In genomic region chr1:23906082-23906481, GRCm38 (mm10) we compare ENCODE assay signal across 12 mouse cellular contexts. TPM values are rescaled to one million over a fixed set of nuclear protein-coding genes. Genes with fewer than 3 reads are reported as not detected.
DNase-seq lines count a peak whose midpoint lies in the region; ATAC-seq and TF ChIP-seq lines count a peak whose summit lies in the region.
"Had no signal": no experiment of that assay in that cellular context is flagged by ENCODE, and none has a peak within 500 bp of the region (broad histone marks: within the 10 kb centered on the region; RNA-seq: fewer than 3 reads in every experiment).

No protein-coding gene starts in this region.

- H3K4me1 ChIP-seq in liver, adult 2 months (ENCODE audit: control insufficient read depth, insufficient read depth, low read length), result peaks cover 2% of the 10 kb centered on the region; the same call in 1 of the 2 replicates
- H3K4me1 ChIP-seq in liver, embryonic 11.5 days (replicated peaks; ENCODE audit: control insufficient read depth, insufficient read depth, low read length), result peaks cover 9% of the 10 kb centered on the region; the same call in 1 of the 2 replicates
- H3K4me1 ChIP-seq in ES-E14 (ENCODE audit: control insufficient read depth in 2 of 2, insufficient read depth in 2 of 2, low read length in 2 of 2, poor library complexity in 1 of 2), result no peaks in the 10 kb centered on the region

- H3K36me3 ChIP-seq in liver, adult 2 months (ENCODE audit: control insufficient read depth, insufficient read depth, low read length), result no peaks in the 10 kb centered on the region
- H3K36me3 ChIP-seq in liver, embryonic 11.5 days (ENCODE audit: control insufficient read depth, insufficient read depth, low read length), result no peaks in the 10 kb centered on the region
- H3K36me3 ChIP-seq in ES-E14 (ENCODE audit: control insufficient read depth, insufficient read depth, low read length, poor library complexity, severe bottlenecking), result no peaks in the 10 kb centered on the region

- H3K79me2 ChIP-seq in liver, adult 2 months (ENCODE audit: control insufficient read depth, insufficient read depth, low read length), result peaks cover 18% of the 10 kb centered on the region

- no peaks in the 10 kb centered on the region for H3K9me3 ChIP-seq in liver, embryonic 11.5 days (ENCODE audit: control insufficient read depth, low read length)
- H3K9me3 ChIP-seq in ES-E14 (ENCODE audit: control insufficient read depth, insufficient read depth, low read depth, low read length), result no peaks in the 10 kb centered on the region

- ATAC-seq in liver, embryonic 11.5 days (replicated peaks; ENCODE audit: low FRiP score), result no peak
- peak; percentile 60; the same call in 1 of the 2 replicates for ATAC-seq in megakaryocyte progenitor cell, adult 5-6 weeks (replicated peaks; ENCODE audit: poor library complexity)

- H3K4me2 ChIP-seq in liver, embryonic 11.5 days, result no peak overlapping the region

- H3K9ac ChIP-seq in liver, adult 2 months (ENCODE audit: low read depth, low read length), result no peak overlapping the region
- no peak overlapping the region for H3K9ac ChIP-seq in liver, embryonic 11.5 days (ENCODE audit: low read depth, low read length)
- H3K9ac ChIP-seq in ES-E14 (ENCODE audit: insufficient read depth, low read depth, low read length, poor library complexity, severe bottlenecking), result no peak overlapping the region

- H3K4me3 ChIP-seq in liver, adult 2 months (ENCODE audit: insufficient read depth, low read depth, low read length), result no peak overlapping the region
- no peak overlapping the region for H3K4me3 ChIP-seq in liver, embryonic 11.5 days (ENCODE audit: low read depth, low read length)
- H3K4me3 ChIP-seq in ES-E14 (ENCODE audit: insufficient read depth in 1 of 2, low read depth in 1 of 2, low read length in 2 of 2, poor library complexity in 1 of 2, severe bottlenecking in 1 of 2), result no peak overlapping the region

- H3K27ac ChIP-seq in liver, adult 2 months (replicated peaks; ENCODE audit: insufficient read depth, low read depth, low read length), result no peak overlapping the region
- no peak overlapping the region for H3K27ac ChIP-seq in liver, embryonic 11.5 days (ENCODE audit: low read depth, low read length)
- H3K27ac ChIP-seq in ES-E14 (ENCODE audit: insufficient read depth, low read depth, low read length, poor library complexity, severe bottlenecking), result no peak overlapping the region

- DNase-seq in embryo, embryonic 10 days (ENCODE audit: low spot score), result peak; percentile 27
- no peak for DNase-seq in embryo, embryonic 9.5 days (ENCODE audit: extremely low spot score)
- peak; percentile 51 for DNase-seq in liver, adult 2 months (ENCODE audit: extremely low read depth, low read depth, low spot score)
- no peak for DNase-seq in liver, embryonic 11.5 days (ENCODE audit: low spot score)
- no peak for DNase-seq in ES-E14 (ENCODE audit: low read depth, low spot score)
- no peak for DNase-seq in left cerebral cortex, adult 11 months (ENCODE audit: low spot score)
- DNase-seq in left cerebral cortex, postnatal 10 days (ENCODE audit: extremely low spot score in 1 of 2, low spot score in 2 of 2), result no peak
- DNase-seq: B cell, adult 2 months; gastrocnemius, postnatal 36 days; kidney, postnatal 10 days; thymus, adult 18-20 months had no signal

- in situ Hi-C loops in ES-E14 (cut with MboI; ENCODE audit: low sequenced_read_pairs in 2 of 2, unreplicated experiment in 2 of 2), result no loop called here

- peak; percentile 64 for TF ChIP-seq CTCF in liver, adult 2 months (IDR thresholded peaks at IDR 0.05; ENCODE audit: low read depth, low read length)

- H3K27me3 ChIP-seq in liver, adult 2 months (ENCODE audit: control insufficient read depth, insufficient read depth, low read length), result no peaks in the 10 kb centered on the region
- no peaks in the 10 kb centered on the region for H3K27me3 ChIP-seq in liver, embryonic 11.5 days (replicated peaks; ENCODE audit: control insufficient read depth, insufficient read depth, low read length)

- intact Hi-C loops in left cerebral cortex, postnatal 10 days (cut with DNase I), result loop anchor here (5.0 kb wide), 1 partner anchor 101 kb away; the partner anchor contains the start of gene Sdhaf4

- TF ChIP-seq POLR2A in liver, adult 2 months (IDR thresholded peaks at IDR 0.05; ENCODE audit: extremely low read depth, insufficient read depth, low read length), result no peak

TF ChIP-seq in ES-E14, 5 proteins besides CTCF, POLR2A, EP300 and RAD21:
- TF ChIP-seq MAFK (IDR thresholded peaks at IDR 0.05; ENCODE audit: insufficient read depth, low read depth, low read length), result 0 out of 2 replicates have a peak, but pooled peaks have one; percentile 61
- no peak for TF ChIP-seq HCFC1 (IDR thresholded peaks at IDR 0.05; ENCODE audit: borderline replicate concordance, insufficient read depth, low read length)

RNA-seq across cellular contexts. Expression of gene Smap1, which starts 16.0 kb away (rescaled TPM):
- total RNA-seq in liver, adult 2 months (2014; rRNA removed), result 11.2 and 18.4 TPM in 2 replicates
- polyA plus RNA-seq in liver, adult 2 months (2012; rRNA removed), result 14.4 and 19.1 TPM in 2 replicates
- polyA plus RNA-seq in liver, embryonic 11.5 days (2014; fragmentation: Nextera tagmentation; extraction: Ambion mirVana), result 46.7 and 48.4 TPM in 2 replicates
- 36.3 and 41.3 TPM in 2 replicates for total RNA-seq in ES-E14 (2012; rRNA removed)
- total RNA-seq in megakaryocyte progenitor cell, adult 5-6 weeks (2015), result 63.0 and 69.0 TPM in 2 replicates
- 36.3 and 36.9 TPM in 2 replicates for total RNA-seq in megakaryocyte progenitor cell, adult 5-6 weeks (2017)
- total RNA-seq in left cerebral cortex, postnatal 10 days (2021), result 100 to 1,000 TPM; 223 to 237 TPM

Comparison
In these comparisons a context has a peak if more than half of its experiments do, and no peak if none do; other contexts are left out.
1. DNase-seq: peak in embryo, embryonic 10 days (single experiment) and liver, adult 2 months (single experiment); none in embryo, embryonic 9.5 days (single experiment), liver, embryonic 11.5 days (single experiment), ES-E14 (single experiment), left cerebral cortex, adult 11 months (single experiment) and left cerebral cortex, postnatal 10 days (0 of 2).